Mouse (Mus musculus): Measurements from ENCODE around the gene Spsb4. TPM values are rescaled to one million over a fixed set of nuclear protein-coding genes. Genes with fewer than 3 reads are reported as not detected.

The Spsb4 gene
- polyA plus RNA-seq, 1 experiment from 2014 or later: 6.1 TPM

DNA sequence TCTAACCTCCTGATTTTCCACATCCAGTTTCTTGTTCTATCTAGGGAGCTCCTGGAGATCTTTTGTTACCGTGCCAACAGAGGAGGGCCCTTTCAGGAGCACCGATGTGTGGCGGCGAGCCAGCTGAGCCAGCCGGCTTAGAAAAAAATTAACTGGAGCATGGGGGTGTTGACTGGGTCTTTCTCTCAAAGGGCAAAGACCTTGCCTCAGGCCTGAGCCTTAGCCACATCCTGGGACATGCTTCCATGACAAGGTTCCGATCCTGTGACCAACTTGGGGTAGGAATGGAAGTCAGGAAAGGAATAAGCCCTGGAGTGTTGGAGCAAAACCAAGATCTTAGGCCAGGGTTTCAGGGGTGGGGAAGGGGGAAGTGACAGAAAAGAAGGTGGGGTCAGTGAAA, 2.9 kb downstream of the Spsb4 start:
- ATAC-seq (ENCODE audit: low FRiP score, low TSS enrichment): no peak
- Histone ChIP-seq H3K27ac (replicated peaks) (no peak overlapping the region), H3K36me3 (ENCODE audit: control insufficient read depth, insufficient read depth, low read length) (no peaks in the 10 kb centered on the region), H3K9me3 (ENCODE audit: control insufficient read depth, low read length) (no peaks in the 10 kb centered on the region), H3K4me3 (ENCODE audit: low read depth, low read length) (no peak overlapping the region), H3K4me2 (replicated peaks; ENCODE audit: low read depth) (no peak overlapping the region), H3K4me1 (replicated peaks; ENCODE audit: control insufficient read depth, insufficient read depth) (0 out of 2 replicates have a peak, but pooled peaks cover 2% of the 10 kb centered on the region), H3K9ac (ENCODE audit: low read length) (no peak overlapping the region), H3K27me3 (ENCODE audit: control insufficient read depth, insufficient read depth, low read length) (peaks cover 3% of the 10 kb centered on the region; the same call in 1 of the 2 replicates)
- TF ChIP-seq CTCF (IDR thresholded peaks at IDR 0.05; ENCODE audit: low read depth) (no peak), EP300 (optimal IDR thresholded peaks at IDR 0.05) (no peak)
- WGBS: 29% methylated on average over 6 of the region's 6 CpGs
- no peak for DNase-seq (ENCODE audit: low spot score)

DNA sequence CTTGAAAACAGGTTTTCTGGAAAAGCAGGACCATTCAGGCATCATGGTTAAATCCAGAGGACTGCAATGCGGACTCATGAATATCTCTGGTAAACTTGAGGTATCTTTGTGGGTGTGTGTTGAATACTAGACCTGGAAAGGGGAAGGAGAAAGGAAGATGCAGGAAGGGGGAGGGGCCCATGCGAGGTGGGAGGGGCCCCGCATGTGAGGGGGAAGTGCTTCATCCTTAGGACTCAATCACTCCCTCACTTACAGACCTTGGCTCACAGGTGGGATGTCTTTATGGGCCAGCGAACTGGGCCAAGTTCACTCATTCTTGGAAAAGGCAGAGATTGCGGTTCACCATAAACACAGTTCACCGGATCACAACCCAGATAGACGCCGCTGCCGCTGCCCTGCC, 4.9 kb downstream of the Spsb4 start:
- TF ChIP-seq CTCF (IDR thresholded peaks at IDR 0.05; ENCODE audit: low read depth) (no peak), EP300 (optimal IDR thresholded peaks at IDR 0.05) (no peak)
- Histone ChIP-seq H3K4me3 (ENCODE audit: low read depth, low read length) (no peak overlapping the region), H3K4me1 (replicated peaks; ENCODE audit: control insufficient read depth, insufficient read depth) (0 out of 2 replicates have a peak, but pooled peaks cover 2% of the 10 kb centered on the region), H3K9ac (ENCODE audit: low read length) (no peak overlapping the region), H3K4me2 (replicated peaks; ENCODE audit: low read depth) (no peak overlapping the region), H3K27ac (replicated peaks) (no peak overlapping the region), H3K36me3 (ENCODE audit: control insufficient read depth, insufficient read depth, low read length) (no peaks in the 10 kb centered on the region), H3K27me3 (ENCODE audit: control insufficient read depth, insufficient read depth, low read length) (peaks cover 3% of the 10 kb centered on the region; the same call in 1 of the 2 replicates), H3K9me3 (ENCODE audit: control insufficient read depth, low read length) (no peaks in the 10 kb centered on the region)
- DNase-seq (ENCODE audit: low spot score) (no peak), ATAC-seq (ENCODE audit: low FRiP score, low TSS enrichment) (no peak)
- 85% methylated on average over 9 of the region's 9 CpGs for WGBS

DNA sequence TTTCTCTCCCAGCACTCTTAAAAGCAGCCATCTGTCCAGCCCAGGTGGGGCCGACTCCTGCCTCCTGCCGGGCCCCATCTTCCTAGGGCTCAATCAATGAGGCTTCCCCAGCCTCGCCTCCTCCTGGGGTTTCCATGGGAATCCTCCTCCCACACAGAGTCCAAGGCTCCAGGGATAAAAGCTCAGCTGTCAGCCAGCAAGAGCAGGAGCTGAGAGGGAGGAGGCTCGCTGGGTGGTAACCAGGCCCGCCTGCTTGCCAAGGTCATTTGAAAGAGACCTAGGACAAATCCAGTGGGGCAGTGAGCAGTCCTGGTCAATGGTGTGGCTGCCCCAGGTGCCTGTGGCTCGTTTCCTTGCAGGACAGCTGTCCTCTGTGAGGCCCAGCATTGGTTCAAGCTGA, 5.5 kb downstream of the Spsb4 start:
- WGBS: 42% methylated on average over 6 of the region's 6 CpGs
- Histone ChIP-seq H3K4me3 (ENCODE audit: low read depth, low read length) (no peak overlapping the region), H3K27me3 (ENCODE audit: control insufficient read depth, insufficient read depth, low read length) (peaks cover 3% of the 10 kb centered on the region; the same call in 1 of the 2 replicates), H3K27ac (replicated peaks) (no peak overlapping the region), H3K4me2 (replicated peaks; ENCODE audit: low read depth) (no peak overlapping the region), H3K9ac (ENCODE audit: low read length) (no peak overlapping the region), H3K36me3 (ENCODE audit: control insufficient read depth, insufficient read depth, low read length) (no peaks in the 10 kb centered on the region), H3K4me1 (replicated peaks; ENCODE audit: control insufficient read depth, insufficient read depth) (0 out of 2 replicates have a peak, but pooled peaks cover 2% of the 10 kb centered on the region), H3K9me3 (ENCODE audit: control insufficient read depth, low read length) (no peaks in the 10 kb centered on the region)
- DNase-seq (ENCODE audit: low spot score): no peak
- no peak for TF ChIP-seq CTCF (IDR thresholded peaks at IDR 0.05; ENCODE audit: low read depth)
- no peak for TF ChIP-seq EP300 (optimal IDR thresholded peaks at IDR 0.05)
- ATAC-seq (ENCODE audit: low FRiP score, low TSS enrichment): no peak

DNA sequence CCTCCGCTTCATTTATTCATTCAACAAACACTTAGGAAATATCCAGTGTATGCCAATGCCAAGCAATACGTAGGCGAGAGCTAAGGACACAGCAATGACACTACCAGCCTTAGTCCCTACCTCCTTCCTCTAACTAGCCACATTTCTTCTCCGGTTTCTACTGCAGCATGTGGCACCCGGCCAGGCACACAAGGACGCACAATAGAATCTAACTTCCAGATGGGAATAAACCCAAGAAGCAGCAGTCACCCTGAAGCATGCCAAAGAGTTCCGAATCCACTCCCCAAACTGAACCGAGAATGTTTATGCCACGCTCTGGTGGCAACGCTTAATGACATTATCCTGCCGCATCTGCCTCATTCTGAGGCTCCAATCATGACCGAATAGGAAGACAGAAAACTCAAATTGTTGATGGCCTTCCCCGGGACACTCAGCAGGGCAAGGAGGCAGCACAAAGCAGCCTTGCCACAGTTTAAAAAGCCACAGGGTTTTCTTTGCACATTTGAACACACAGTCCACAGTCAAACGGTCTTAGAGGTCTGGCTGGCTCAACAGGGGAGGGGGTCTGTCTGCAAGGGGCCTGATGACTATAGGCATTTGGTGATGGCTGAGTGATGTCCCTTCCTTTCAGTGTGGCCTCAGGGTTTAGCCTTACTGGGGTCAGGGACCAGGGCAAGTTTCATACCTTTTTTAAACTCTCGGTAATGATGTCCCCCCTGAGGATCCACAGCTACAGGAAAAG, 7.0 kb downstream of the Spsb4 start:
- H3K27me3 ChIP-seq (ENCODE audit: control insufficient read depth, insufficient read depth, low read length): no peaks in the 10 kb centered on the region
- no peak overlapping the region for H3K4me2 ChIP-seq (replicated peaks; ENCODE audit: low read depth)
- no peak for ATAC-seq (ENCODE audit: low FRiP score, low TSS enrichment)
- TF ChIP-seq CTCF (IDR thresholded peaks at IDR 0.05; ENCODE audit: low read depth) (no peak), EP300 (optimal IDR thresholded peaks at IDR 0.05) (no peak)
- no peak overlapping the region for H3K4me3 ChIP-seq (ENCODE audit: low read depth, low read length)
- H3K9me3 ChIP-seq (ENCODE audit: control insufficient read depth, low read length): no peaks in the 10 kb centered on the region
- 64% methylated on average over 15 of the region's 15 CpGs for WGBS
- H3K4me1 ChIP-seq (replicated peaks; ENCODE audit: control insufficient read depth, insufficient read depth): no peaks in the 10 kb centered on the region
- DNase-seq (ENCODE audit: low spot score): no peak
- H3K27ac ChIP-seq (replicated peaks): no peak overlapping the region
- H3K9ac ChIP-seq (ENCODE audit: low read length): no peak overlapping the region
- no peaks in the 10 kb centered on the region for H3K36me3 ChIP-seq (ENCODE audit: control insufficient read depth, insufficient read depth, low read length)

GRCm38 (mm10) chr9:97010447-97010846, 8.2 kb downstream of the Spsb4 start:
- no peak for DNase-seq (ENCODE audit: low spot score)
- no peak overlapping the region for H3K27ac ChIP-seq (replicated peaks)
- H3K4me1 ChIP-seq (replicated peaks; ENCODE audit: control insufficient read depth, insufficient read depth): no peaks in the 10 kb centered on the region
- no peak overlapping the region for H3K4me2 ChIP-seq (replicated peaks; ENCODE audit: low read depth)
- H3K4me3 ChIP-seq (ENCODE audit: low read depth, low read length): no peak overlapping the region
- no peaks in the 10 kb centered on the region for H3K9me3 ChIP-seq (ENCODE audit: control insufficient read depth, low read length)
- ATAC-seq (ENCODE audit: low FRiP score, low TSS enrichment): no peak
- no peaks in the 10 kb centered on the region for H3K36me3 ChIP-seq (ENCODE audit: control insufficient read depth, insufficient read depth, low read length)
- H3K27me3 ChIP-seq (ENCODE audit: control insufficient read depth, insufficient read depth, low read length): no peaks in the 10 kb centered on the region
- H3K9ac ChIP-seq (ENCODE audit: low read length): no peak overlapping the region
- no peak for TF ChIP-seq CTCF (IDR thresholded peaks at IDR 0.05; ENCODE audit: low read depth)
- TF ChIP-seq EP300 (optimal IDR thresholded peaks at IDR 0.05): no peak
- 93% methylated on average over 6 of the region's 6 CpGs for WGBS

- 60% methylated on average over 3 of the region's 3 CpGs for WGBS
- Histone ChIP-seq H3K4me2 (replicated peaks; ENCODE audit: low read depth) (no peak overlapping the region), H3K4me1 (replicated peaks; ENCODE audit: control insufficient read depth, insufficient read depth) (no peaks in the 10 kb centered on the region), H3K27me3 (ENCODE audit: control insufficient read depth, insufficient read depth, low read length) (no peaks in the 10 kb centered on the region), H3K9ac (ENCODE audit: low read length) (no peak overlapping the region), H3K36me3 (ENCODE audit: control insufficient read depth, insufficient read depth, low read length) (no peaks in the 10 kb centered on the region), H3K9me3 (ENCODE audit: control insufficient read depth, low read length) (no peaks in the 10 kb centered on the region), H3K4me3 (ENCODE audit: low read depth, low read length) (no peak overlapping the region), H3K27ac (replicated peaks) (no peak overlapping the region)
- ATAC-seq (ENCODE audit: low FRiP score, low TSS enrichment): no peak
- no peak for DNase-seq (ENCODE audit: low spot score)
- TF ChIP-seq CTCF (IDR thresholded peaks at IDR 0.05; ENCODE audit: low read depth) (no peak), EP300 (optimal IDR thresholded peaks at IDR 0.05) (no peak)
These were observed 13.9 kb downstream of the Spsb4 start for GRCm38 (mm10) chr9:97004726-97005125.
